Comparison of ENCODE assay signal across 8 mouse cellular contexts in genomic region chr11:62549782-62550181, GRCm38 (mm10). TPM values are rescaled to one million over a fixed set of nuclear protein-coding genes. Genes with fewer than 3 reads are reported as not detected.
DNase-seq lines count a peak whose midpoint lies in the region; ATAC-seq and TF ChIP-seq lines count a peak whose summit lies in the region.

No protein-coding gene starts in this region.

- no peaks in the 10 kb centered on the region for H3K27me3 ChIP-seq in MEL (ENCODE audit: control insufficient read depth in 1 of 2, insufficient read depth in 2 of 2, low read length in 2 of 2)
- H3K27me3 ChIP-seq in neural tube, embryonic 15.5 days (replicated peaks): no peaks in the 10 kb centered on the region

- peak; percentile 92 for DNase-seq in MEL (ENCODE audit: low read depth, low spot score)
- DNase-seq in brain, adult 2 months (ENCODE audit: low read depth, low spot score): peak; percentile 87
- DNase-seq in fibroblast of lung, adult 2 months (ENCODE audit: low read depth): peak; percentile 79
- peak; percentile 84 to 88 for DNase-seq in heart, postnatal 10 days
- DNase-seq in kidney, postnatal 4 days: peak; percentile 76 to 83
- DNase-seq in lung, adult 18-20 months: peak; percentile 78 to 82

- H3K36me3 ChIP-seq in MEL (ENCODE audit: control insufficient read depth in 1 of 2, insufficient read depth in 2 of 2, low read length in 2 of 2): peaks cover 10 to 23% of the 10 kb centered on the region in 2 experiments
- 0 out of 2 replicates have a peak, but pooled peaks cover 4% of the 10 kb centered on the region for H3K36me3 ChIP-seq in neural tube, embryonic 15.5 days

- H3K4me3 ChIP-seq in MEL (ENCODE audit: control insufficient read depth in 1 of 2, insufficient read depth in 1 of 2, low read depth in 2 of 2, low read length in 2 of 2): peak overlapping the region; percentile 65 to 74
- peak overlapping the region; percentile 71 for H3K4me3 ChIP-seq in neural tube, embryonic 15.5 days (replicated peaks)

- no peaks in the 10 kb centered on the region for H3K9me3 ChIP-seq in MEL (replicated peaks; ENCODE audit: insufficient read depth, low read length)
- no peaks in the 10 kb centered on the region for H3K9me3 ChIP-seq in neural tube, embryonic 15.5 days (replicated peaks)

- no peak for TF ChIP-seq CTCF in MEL (IDR thresholded peaks at IDR 0.05 in 2 of 3, conservative IDR thresholded peaks at IDR 0.05 in 1 of 3; ENCODE audit: control insufficient read depth in 1 of 3, insufficient read depth in 1 of 3, low read depth in 2 of 3, low read length in 3 of 3, poor library complexity in 1 of 3, severe bottlenecking in 1 of 3)

- TF ChIP-seq EP300 in MEL (IDR thresholded peaks at IDR 0.05; ENCODE audit: low read depth in 1 of 2, low read length in 2 of 2): 0 out of 4 replicates have a peak, but pooled peaks of 1 of the 2 experiments have one; percentile 3

- no peak for TF ChIP-seq POLR2A in MEL (IDR thresholded peaks at IDR 0.05; ENCODE audit: control insufficient read depth in 1 of 2, insufficient read depth in 1 of 2, low read depth in 1 of 2, low read length in 2 of 2, poor library complexity in 1 of 2)

- H3K4me2 ChIP-seq in neural tube, embryonic 15.5 days: peak overlapping the region; percentile 74

- H3K9ac ChIP-seq in MEL (ENCODE audit: control insufficient read depth, low read depth, low read length, poor library complexity, severe bottlenecking): peak overlapping the region; percentile 82
- H3K9ac ChIP-seq in neural tube, embryonic 15.5 days (replicated peaks): peak overlapping the region; percentile 97

- peaks cover 27% of the 10 kb centered on the region for H3K79me2 ChIP-seq in MEL (ENCODE audit: control insufficient read depth, insufficient read depth, low read length, poor library complexity)

- intact Hi-C loops in heart, postnatal 10 days (cut with DNase I): loop anchor here (1.0 kb wide), 1 partner anchor 54 kb away; no protein-coding TSS in a partner anchor

- peak overlapping the region; percentile 91 for H3K27ac ChIP-seq in MEL (ENCODE audit: control insufficient read depth, low read depth, low read length)
- H3K27ac ChIP-seq in neural tube, embryonic 15.5 days (replicated peaks): peak overlapping the region; percentile 99

- peaks cover 0 to 14% of the 10 kb centered on the region in 2 experiments; a peak in 3 of 4 replicates for H3K4me1 ChIP-seq in MEL (ENCODE audit: control insufficient read depth in 1 of 2, insufficient read depth in 2 of 2, low read length in 2 of 2)
- peaks cover 31% of the 10 kb centered on the region for H3K4me1 ChIP-seq in neural tube, embryonic 15.5 days

- no peak for ATAC-seq in neural tube, embryonic 15.5 days (ENCODE audit: low FRiP score)
- ATAC-seq in frontal cortex, adult (ENCODE audit: low TSS enrichment): no peak

- WGBS in neural tube, embryonic 15.5 days: 12% methylated on average over 5 of the region's 5 CpGs

- TF ChIP-seq RAD21 in MEL (IDR thresholded peaks at IDR 0.05; ENCODE audit: low read depth, low read length): no peak

TF ChIP-seq in MEL, 35 proteins besides CTCF, POLR2A, EP300 and RAD21:
- TF ChIP-seq USF1 (IDR thresholded peaks at IDR 0.05; ENCODE audit: low read depth, low read length): 0 out of 2 replicates have a peak, but pooled peaks have one; percentile 18
- no peak for TF ChIP-seq MYB (IDR thresholded peaks at IDR 0.05; ENCODE audit: low read depth, low read length)
- TF ChIP-seq ZKSCAN1 (IDR thresholded peaks at IDR 0.05; ENCODE audit: low read depth, low read length): no peak
- TF ChIP-seq MAFK (IDR thresholded peaks at IDR 0.05; ENCODE audit: borderline replicate concordance, low read depth, low read length): no peak
- TF ChIP-seq ZMIZ1 (IDR thresholded peaks at IDR 0.05; ENCODE audit: low read depth, low read length): no peak; the same call in 1 of the 2 replicates
- TF ChIP-seq MYC (IDR thresholded peaks at IDR 0.05; ENCODE audit: low read depth, low read length): no peak
- TF ChIP-seq MAX (IDR thresholded peaks at IDR 0.05; ENCODE audit: low read length): no peak
- peak; percentile 23; the same call in 1 of the 2 replicates for TF ChIP-seq POLR2AphosphoS2 (IDR thresholded peaks at IDR 0.05; ENCODE audit: low read length)
- TF ChIP-seq JUND (IDR thresholded peaks at IDR 0.05; ENCODE audit: low read depth, low read length): no peak; the same call in 1 of the 2 replicates
- 0 out of 2 replicates have a peak, but pooled peaks have one; percentile 28 for TF ChIP-seq ETS1 (IDR thresholded peaks at IDR 0.05; ENCODE audit: low read depth, low read length)
- TF ChIP-seq RCOR1 (IDR thresholded peaks at IDR 0.05; ENCODE audit: low read depth, low read length): peak; percentile 35; the same call in 1 of the 2 replicates
- TF ChIP-seq NELFE (IDR thresholded peaks at IDR 0.05; ENCODE audit: low read depth, low read length): peak; percentile 44; the same call in 1 of the 2 replicates
- no peak for TF ChIP-seq E2F4 (IDR thresholded peaks at IDR 0.05; ENCODE audit: borderline replicate concordance, low read depth, low read length)
- TF ChIP-seq ZNF384 (IDR thresholded peaks at IDR 0.05; ENCODE audit: low read depth, low read length): peak; percentile 80
- peak; percentile 63 for TF ChIP-seq MAZ (IDR thresholded peaks at IDR 0.05; ENCODE audit: low read depth, low read length)
- no peak; the same call in 1 of the 2 replicates for TF ChIP-seq HCFC1 (IDR thresholded peaks at IDR 0.05; ENCODE audit: low read depth, low read length)
- no peak; the same call in 1 of the 2 replicates for TF ChIP-seq POLR2AphosphoS5 (IDR thresholded peaks at IDR 0.05; ENCODE audit: borderline replicate concordance, low read depth, low read length)

RNA-seq across cellular contexts. Expression of gene Ubb, which starts 1.2 kb away (rescaled TPM):
- 1,877 and 1,965 TPM in 2 replicates for total RNA-seq in MEL (2012; rRNA removed)
- polyA plus RNA-seq in MEL (2012; ENCODE audit: insufficient read depth in 1 of 2, insufficient read length in 2 of 2, low read depth in 1 of 2, low replicate concordance in 2 of 2, missing spikeins in 1 of 2): 1,000 to 10,000 TPM in 1 of 2 experiments, not detected in 1; 1,800 TPM
- total RNA-seq in heart, postnatal 10 days (2021): 100 to 1,000 TPM; 678 to 750 TPM
- 4,120 and 4,434 TPM in 2 replicates for polyA plus RNA-seq in neural tube, embryonic 15.5 days (2015; fragmentation: Nextera tagmentation; extraction: Ambion mirVana)

RNA-seq across cellular contexts. Expression of gene Cenpv, which starts 10.7 kb away (rescaled TPM):
- total RNA-seq in MEL (2012; rRNA removed): 150 and 178 TPM in 2 replicates
- 1,000 to 10,000 TPM in 1 of 2 experiments, 100 to 1,000 TPM in 1; 149 to 2,878 TPM for polyA plus RNA-seq in MEL (2012; ENCODE audit: insufficient read depth in 1 of 2, insufficient read length in 2 of 2, low read depth in 1 of 2, low replicate concordance in 2 of 2, missing spikeins in 1 of 2)
- total RNA-seq in heart, postnatal 10 days (2021): 10 to 100 TPM; 19.3 to 19.8 TPM
- 40.1 and 51.3 TPM in 2 replicates for polyA plus RNA-seq in neural tube, embryonic 15.5 days (2015; fragmentation: Nextera tagmentation; extraction: Ambion mirVana)

RNA-seq across cellular contexts. Expression of gene Trpv2, which starts 24.5 kb away (rescaled TPM):
- total RNA-seq in MEL (2012; rRNA removed): 30.4 and 32.0 TPM in 2 replicates
- 10 to 100 TPM in 1 of 2 experiments, not detected in 1; 30.0 TPM for polyA plus RNA-seq in MEL (2012; ENCODE audit: insufficient read depth in 1 of 2, insufficient read length in 2 of 2, low read depth in 1 of 2, low replicate concordance in 2 of 2, missing spikeins in 1 of 2)
- total RNA-seq in heart, postnatal 10 days (2021): 1 to 10 TPM; 4.3 to 4.5 TPM
- polyA plus RNA-seq in neural tube, embryonic 15.5 days (2015; fragmentation: Nextera tagmentation; extraction: Ambion mirVana): 32.3 and 32.9 TPM in 2 replicates
